Mouse (Mus musculus) midbrain, embryonic 16.5 days (tissue): ENCODE results near the gene Serpina5. TPM values are rescaled to one million over a fixed set of nuclear protein-coding genes. Genes with fewer than 3 reads are reported as not detected.
"Not testable (repeated sequence)": the region's sequence is repeated elsewhere in the genome, so short reads cannot be mapped to it uniquely, and the experiment has no call there.

Source experiments
- ATAC-seq: fragments of 200-750 bp; cut with Nextera tagmentation; 2 replicates; pipeline ENCODE4 v1.8.0; 2017; ENCODE audit warnings: moderate TSS enrichment
- H3K27ac ChIP-seq: fragments of 300-500 bp; sonication (generic); 2 replicates; pipeline ENCODE4 v1.5.1; 2014; ENCODE audit warnings: mild to moderate bottlenecking, low read length, mixed read lengths
- H3K27me3 ChIP-seq: fragments of 300-500 bp; sonication (generic); 2 replicates; pipeline ENCODE4 v1.6.1; 2014; ENCODE audit warnings: low read depth, low read length, mixed read lengths; ENCODE audit not compliant: control insufficient read depth, insufficient read depth
- H3K36me3 ChIP-seq: fragments of 300-500 bp; sonication (generic); 2 replicates; pipeline ENCODE4 v1.6.1; 2014; ENCODE audit warnings: mild to moderate bottlenecking, low read length, moderate library complexity, mixed read lengths; ENCODE audit not compliant: control insufficient read depth, insufficient read depth
- H3K4me1 ChIP-seq: fragments of 300-500 bp; sonication (generic); 2 replicates; pipeline ENCODE4 v1.6.1; 2014; ENCODE audit warnings: mild to moderate bottlenecking, low read length, mixed read lengths; ENCODE audit not compliant: control insufficient read depth, insufficient read depth
- H3K4me2 ChIP-seq: fragments of 300-500 bp; sonication (generic); 2 replicates; pipeline ENCODE4 v1.6.1; 2014; ENCODE audit warnings: mild to moderate bottlenecking, low read length, mixed read lengths
- H3K4me3 ChIP-seq: fragments of 300-500 bp; sonication (generic); 2 replicates; pipeline ENCODE4 v1.5.1; 2014; ENCODE audit warnings: low read depth, mild to moderate bottlenecking, low read length, moderate library complexity, mixed read lengths
- H3K9ac ChIP-seq: fragments of 300-500 bp; sonication (generic); 2 replicates; pipeline ENCODE4 v1.6.1; 2014; ENCODE audit warnings: low read depth, low read length, mixed read lengths
- H3K9me3 ChIP-seq: fragments of 300-500 bp; sonication (generic); replicated peaks from 2 replicates; pipeline ENCODE4 v1.6.1; 2014; ENCODE audit warnings: mild to moderate bottlenecking, low read length, mixed read lengths; ENCODE audit not compliant: control insufficient read depth, poor library complexity, severe bottlenecking
- whole genome bisulfite sequencing: fragments of 180-500 bp; shearing (Covaris S2); extraction: QIAGEN DNeasy Blood & Tissue Kit; methylation state at CpG from one replicate; pipeline ENCODE4 v1.1.7; 2014; 5-methylcytosine and 5-hydroxymethylcytosine counted together
- polyA plus RNA-seq: library from polyadenylated mRNA; unstranded; fragments of >200 nt; fragmentation: Nextera tagmentation; extraction: Ambion mirVana; gene quantifications from 2 replicates; pipeline ENCODE4 v1.2.1, GENCODE M21; 2015

Gene Serpina5
- polyA plus RNA-seq, 1 experiment from 2014 or later, result not detected

DNA sequence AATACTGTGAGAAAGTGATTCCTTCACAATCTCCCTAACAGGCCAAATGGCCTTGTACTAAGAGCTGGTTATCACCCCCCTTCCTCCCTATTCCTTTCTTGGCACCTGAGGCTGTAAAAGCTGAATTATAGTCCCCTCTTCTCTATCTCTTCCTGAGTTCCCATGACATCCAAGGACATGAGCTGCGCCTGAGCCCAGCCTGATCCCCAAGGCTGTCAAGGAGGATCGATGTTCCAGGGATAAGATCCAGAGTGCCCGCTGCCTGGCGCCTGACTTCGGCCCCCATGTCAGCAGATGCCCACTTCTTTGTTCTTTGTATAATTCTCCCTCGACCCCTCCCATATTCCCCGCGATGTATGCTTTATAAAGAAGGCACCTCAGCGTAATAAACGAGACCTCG, 11.4 kb downstream of the Serpina5 start, which contains the start of gene Serpina3a:
Gene Serpina3a (plus strand): TSS at position 392 of the 400 bp plus-strand sequence.
- H3K9ac ChIP-seq, H3K4me1 ChIP-seq, H3K27ac ChIP-seq, H3K4me3 ChIP-seq, H3K36me3 ChIP-seq, ATAC-seq, H3K27me3 ChIP-seq, H3K4me2 ChIP-seq, H3K9me3 ChIP-seq: not testable (repeated sequence)
- WGBS, result 93% methylated on average over 10 of the region's 11 CpGs

GRCm38 (mm10) chr12:104114921-104115579, 14.1 kb downstream of the Serpina5 start:
- H3K9me3 ChIP-seq, result no peaks in the 10 kb centered on the region
- ATAC-seq, result no peak
- H3K4me3 ChIP-seq, result no peak overlapping the region
- H3K4me1 ChIP-seq, result no peaks in the 10 kb centered on the region
- H3K36me3 ChIP-seq, result no peaks in the 10 kb centered on the region
- H3K27me3 ChIP-seq, result no peaks in the 10 kb centered on the region
- no peak overlapping the region for H3K27ac ChIP-seq
- no peak overlapping the region for H3K9ac ChIP-seq
- WGBS, result 60% methylated on average over 3 of the region's 3 CpGs
- H3K4me2 ChIP-seq, result no peak overlapping the region

DNA sequence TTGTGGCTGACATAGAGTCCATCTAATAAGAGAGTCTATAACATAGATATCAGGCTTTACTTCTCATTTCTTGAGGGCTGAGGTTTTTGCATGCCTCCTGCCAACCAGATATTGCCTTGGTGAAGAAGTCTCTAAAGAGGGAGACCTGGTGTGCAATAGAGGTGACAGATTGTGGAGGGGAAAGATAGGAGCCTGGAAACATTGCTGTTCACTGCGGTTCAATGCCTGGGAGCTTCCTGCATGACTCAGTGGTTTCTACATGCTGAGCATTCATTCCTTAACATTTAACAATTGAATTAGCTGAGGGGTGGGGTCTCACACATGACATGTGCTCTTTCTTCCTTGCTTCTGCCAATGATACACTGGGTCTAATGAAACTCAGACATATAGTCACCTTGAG, 22.2 kb downstream of the Serpina5 start:
- no peaks in the 10 kb centered on the region for H3K36me3 ChIP-seq
- no peaks in the 10 kb centered on the region for H3K9me3 ChIP-seq
- no peak for ATAC-seq
- no peak overlapping the region for H3K9ac ChIP-seq
- H3K4me1 ChIP-seq, result no peaks in the 10 kb centered on the region
- 76% methylated on average over 1 of the region's 1 CpGs for WGBS
- H3K27ac ChIP-seq, result no peak overlapping the region
- no peak overlapping the region for H3K4me2 ChIP-seq
- no peak overlapping the region for H3K4me3 ChIP-seq
- no peaks in the 10 kb centered on the region for H3K27me3 ChIP-seq

- H3K9ac ChIP-seq, result no peak overlapping the region
- WGBS, result 82% methylated on average over 2 of the region's 2 CpGs
- no peak overlapping the region for H3K27ac ChIP-seq
- no peak for ATAC-seq
- H3K27me3 ChIP-seq, result no peaks in the 10 kb centered on the region
- H3K36me3 ChIP-seq, result no peaks in the 10 kb centered on the region
- H3K4me1 ChIP-seq, result no peaks in the 10 kb centered on the region
- no peak overlapping the region for H3K4me2 ChIP-seq
- H3K4me3 ChIP-seq, result no peak overlapping the region
- no peaks in the 10 kb centered on the region for H3K9me3 ChIP-seq
Measured at GRCm38 (mm10) chr12:104123996-104124395, 23.1 kb downstream of the Serpina5 start.

- Histone ChIP-seq H3K27ac (no peak overlapping the region), H3K4me2 (no peak overlapping the region), H3K4me3 (no peak overlapping the region), H3K27me3 (no peaks in the 10 kb centered on the region), H3K9ac (no peak overlapping the region), H3K9me3 (no peaks in the 10 kb centered on the region), H3K4me1 (no peaks in the 10 kb centered on the region), H3K36me3 (no peaks in the 10 kb centered on the region)
- no peak for ATAC-seq
- WGBS, result 86% methylated on average over 5 of the region's 5 CpGs
Measured at GRCm38 (mm10) chr12:104125021-104125560, 24.2 kb downstream of the Serpina5 start.

GRCm38 (mm10) chr12:104127696-104128095, 26.8 kb downstream of the Serpina5 start, which contains the start of gene Serpina3b:
Gene Serpina3b (plus strand): TSS chr12:104127996.
- no peaks in the 10 kb centered on the region for H3K4me1 ChIP-seq
- H3K9me3 ChIP-seq, result no peaks in the 10 kb centered on the region
- H3K27ac ChIP-seq, result no peak within 1 kb of the TSS
- no peak within 1 kb of the TSS for H3K4me3 ChIP-seq
- ATAC-seq, result no peak
- WGBS, result 84% methylated on average over 5 of the region's 5 CpGs
- H3K9ac ChIP-seq, result no peak within 1 kb of the TSS
- H3K4me2 ChIP-seq, result no peak within 1 kb of the TSS
- H3K27me3 ChIP-seq, result no peaks in the 10 kb centered on the region
- no peaks in the 10 kb centered on the region for H3K36me3 ChIP-seq

GRCm38 (mm10) chr12:104131041-104131440, 30.1 kb downstream of the Serpina5 start:
- Histone ChIP-seq H3K4me3 (no peak overlapping the region), H3K9ac (no peak overlapping the region), H3K27me3 (no peaks in the 10 kb centered on the region), H3K36me3 (no peaks in the 10 kb centered on the region), H3K4me2 (no peak overlapping the region), H3K4me1 (no peaks in the 10 kb centered on the region), H3K9me3 (no peaks in the 10 kb centered on the region), H3K27ac (no peak overlapping the region)
- ATAC-seq, result no peak

- ATAC-seq, result no peak
- no peaks in the 10 kb centered on the region for H3K4me1 ChIP-seq
- no peaks in the 10 kb centered on the region for H3K9me3 ChIP-seq
- H3K4me2 ChIP-seq, result no peak overlapping the region
- H3K36me3 ChIP-seq, result no peaks in the 10 kb centered on the region
- H3K4me3 ChIP-seq, result no peak overlapping the region
- no peaks in the 10 kb centered on the region for H3K27me3 ChIP-seq
- H3K9ac ChIP-seq, result no peak overlapping the region
- no peak overlapping the region for H3K27ac ChIP-seq
- 86% methylated on average over 2 of the region's 2 CpGs for WGBS
Measured at GRCm38 (mm10) chr12:104138216-104138615, 37.3 kb downstream of the Serpina5 start.

DNA sequence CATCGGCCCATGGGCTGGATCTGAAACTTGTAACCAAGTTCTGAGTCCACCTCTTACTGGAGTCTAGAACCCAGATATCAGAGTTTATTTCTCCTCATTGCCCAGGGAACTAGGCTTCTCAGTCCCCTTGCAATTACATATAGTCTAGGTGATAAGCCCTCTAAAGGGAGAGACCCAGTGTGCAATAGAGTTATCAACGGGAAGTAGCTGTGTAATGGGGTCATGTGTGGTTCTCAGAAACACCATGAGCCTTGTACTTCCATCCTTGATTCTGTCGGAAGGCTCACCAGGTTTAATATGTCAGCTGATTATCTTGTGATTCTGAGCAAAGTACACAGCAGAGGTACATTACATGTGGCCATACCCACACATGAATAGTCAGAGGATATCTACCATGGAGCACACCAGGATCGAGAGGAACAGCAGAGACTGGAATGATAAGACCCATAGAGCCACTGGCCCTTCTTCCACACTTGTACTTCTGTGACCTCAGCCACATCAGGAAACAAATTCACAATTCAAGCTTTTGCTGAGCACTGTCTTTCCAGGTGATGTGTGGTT, 39.7 kb downstream of the Serpina5 start:
- Histone ChIP-seq H3K4me3 (no peak overlapping the region), H3K27me3 (no peaks in the 10 kb centered on the region), H3K27ac (no peak overlapping the region), H3K36me3 (no peaks in the 10 kb centered on the region), H3K9me3 (no peaks in the 10 kb centered on the region), H3K9ac (no peak overlapping the region), H3K4me2 (no peak overlapping the region), H3K4me1 (no peaks in the 10 kb centered on the region)
- no peak for ATAC-seq
- WGBS, result 92% methylated on average over 4 of the region's 4 CpGs
